Mouse (Mus musculus): ENCODE data around the gene Ptpn20.

DNA sequence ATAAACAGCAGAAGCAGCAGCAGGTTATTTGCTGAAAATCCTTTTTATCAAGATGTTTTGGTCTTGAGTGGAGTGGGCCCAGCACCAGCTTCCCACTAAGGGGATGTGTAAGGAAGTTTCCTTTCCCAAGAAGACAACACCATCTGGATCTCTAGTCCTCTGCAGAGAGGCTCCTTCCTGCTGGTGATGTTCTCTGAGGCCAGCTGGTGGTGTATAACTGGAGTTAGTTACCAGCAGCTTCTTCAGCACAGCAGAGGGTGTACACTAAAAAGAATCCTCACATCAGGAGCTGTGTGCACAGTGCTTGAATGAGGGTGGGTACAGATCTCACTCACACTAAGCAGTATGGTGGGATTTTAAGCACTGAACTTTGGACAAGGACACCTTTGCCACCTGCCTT is 100.0 kb downstream of the Ptpn20 start:
- TF ChIP-seq CTCF (IDR thresholded peaks at IDR 0.05; ENCODE audit: low read depth), result no peak
- TF ChIP-seq EP300 (IDR thresholded peaks at IDR 0.05; ENCODE audit: low read depth), result no peak

Measured in heart, postnatal 0 days (tissue).